In the genomic region with DNA sequence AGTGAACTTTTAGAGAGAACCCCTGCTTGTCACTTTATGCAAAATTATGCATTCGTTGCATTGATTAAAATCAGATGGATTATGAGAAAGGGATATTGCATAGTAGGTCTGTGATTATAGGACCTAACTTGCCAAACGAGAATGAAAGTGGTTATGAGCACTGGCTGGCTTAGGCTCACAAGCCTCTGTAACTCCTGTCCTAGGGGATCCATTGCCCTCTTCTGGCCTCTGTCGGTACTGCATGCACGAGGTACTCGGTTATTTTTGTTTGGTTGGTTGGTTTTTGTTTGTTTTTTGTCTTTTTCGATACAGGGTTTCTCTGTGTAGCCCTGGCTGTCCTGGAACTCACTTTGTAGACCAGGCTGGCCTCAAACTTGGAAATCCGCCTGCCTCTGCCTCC, we compare ENCODE assay signal across 9 mouse cellular contexts. TPM values are rescaled to one million over a fixed set of nuclear protein-coding genes. Genes with fewer than 3 reads are reported as not detected.
A peak's percentile ranks its signal among the peaks of the same experiment; 100 is the strongest.
DNase-seq lines count a peak whose midpoint lies in the region; ATAC-seq and TF ChIP-seq lines count a peak whose summit lies in the region.
"Had no signal": no experiment of that assay in that cellular context is flagged by ENCODE, and none has a peak within 500 bp of the region (broad histone marks: within the 10 kb centered on the region; RNA-seq: fewer than 3 reads in every experiment).

No protein-coding gene starts in this region.

- no peak overlapping the region for H3K4me3 ChIP-seq in E14TG2a.4 (replicated peaks; ENCODE audit: low read length)
- no peak overlapping the region for H3K4me3 ChIP-seq in layer of hippocampus, adult 2 months
- H3K4me3 ChIP-seq in lung, embryonic 14.5 days (ENCODE audit: low read depth, low read length) = no peak overlapping the region
- H3K4me3 ChIP-seq: limb, embryonic 12.5 days had no signal

- peaks cover 33% of the 10 kb centered on the region for H3K36me3 ChIP-seq in E14TG2a.4 (ENCODE audit: insufficient read depth, low read length)
- no peaks in the 10 kb centered on the region for H3K36me3 ChIP-seq in lung, embryonic 14.5 days (ENCODE audit: insufficient read depth)
- H3K36me3 ChIP-seq: limb, embryonic 12.5 days had no signal

- ATAC-seq in lung, embryonic 14.5 days (ENCODE audit: insufficient read depth) = 0 out of 2 replicates have a peak, but pooled peaks have one; percentile 60

- TF ChIP-seq CTCF in E14TG2a.4 (conservative IDR thresholded peaks at IDR 0.05; ENCODE audit: low read length) = peak; percentile 90
- peak; percentile 97 for TF ChIP-seq CTCF in layer of hippocampus, adult 2 months (conservative IDR thresholded peaks at IDR 0.05)
- peak; percentile 95 for TF ChIP-seq CTCF in lung, embryonic 14.5 days (IDR thresholded peaks at IDR 0.05; ENCODE audit: low read depth)

- H3K27ac ChIP-seq in layer of hippocampus, adult 2 months = no peak overlapping the region
- H3K27ac ChIP-seq in lung, embryonic 14.5 days (ENCODE audit: low read depth) = no peak overlapping the region
- H3K27ac ChIP-seq: limb, embryonic 12.5 days had no signal

- no peak overlapping the region for H3K9ac ChIP-seq in lung, embryonic 14.5 days
- H3K9ac ChIP-seq: limb, embryonic 12.5 days had no signal

- WGBS in lung, embryonic 14.5 days = 12% methylated on average over 7 of the region's 7 CpGs

- DNase-seq in adipocyte (ENCODE audit: low spot score) = peak; percentile 74
- peak; percentile 83 for DNase-seq in embryo, embryonic 10 days (ENCODE audit: low spot score)
- peak; percentile 49 to 75 for DNase-seq in gastrocnemius, postnatal 4 days (ENCODE audit: low spot score in 2 of 2)
- peak; percentile 76 to 88 for DNase-seq in layer of hippocampus, adult 2 months (ENCODE audit: low spot score in 2 of 2)
- DNase-seq in lung, embryonic 14.5 days = peak; percentile 89
- DNase-seq in right cerebral cortex, postnatal 14 days = peak; percentile 91
- DNase-seq in Muller cell, postnatal 12 days (ENCODE audit: inconsistent ontology term) = no peak

- no peaks in the 10 kb centered on the region for H3K27me3 ChIP-seq in E14TG2a.4 (ENCODE audit: insufficient read depth, low read length)
- H3K27me3 ChIP-seq in lung, embryonic 14.5 days (ENCODE audit: insufficient read depth, low read length) = no peaks in the 10 kb centered on the region
- H3K27me3 ChIP-seq: limb, embryonic 12.5 days had no signal

- H3K4me1 ChIP-seq in E14TG2a.4 (replicated peaks; ENCODE audit: low read depth, low read length) = peaks cover 53% of the 10 kb centered on the region
- no peaks in the 10 kb centered on the region for H3K4me1 ChIP-seq in lung, embryonic 14.5 days (ENCODE audit: insufficient read depth)

- H3K4me2 ChIP-seq in lung, embryonic 14.5 days = no peak overlapping the region
- H3K4me2 ChIP-seq: limb, embryonic 12.5 days had no signal

- H3K9me3 ChIP-seq in E14TG2a.4 (ENCODE audit: low read length) = no peaks in the 10 kb centered on the region
- H3K9me3 ChIP-seq in lung, embryonic 14.5 days (ENCODE audit: low read depth, low read length) = no peaks in the 10 kb centered on the region
- H3K9me3 ChIP-seq: limb, embryonic 12.5 days had no signal

RNA-seq across cellular contexts. Expression of a gene that starts 18.8 kb away (rescaled TPM):
- 10 to 100 TPM; 22.5 to 26.3 TPM for total RNA-seq in gastrocnemius, postnatal 4 days (2021)
- total RNA-seq in layer of hippocampus, adult 2 months (2021) = 1 to 10 TPM; 5.2 to 6.2 TPM
- polyA plus RNA-seq in lung, embryonic 14.5 days (2014; fragmentation: Nextera tagmentation; extraction: Ambion mirVana) = 131 and 139 TPM in 2 replicates

RNA-seq across cellular contexts. Expression of a gene that starts 39.5 kb away (rescaled TPM):
- 1 to 10 TPM; 1.4 to 3.1 TPM for total RNA-seq in gastrocnemius, postnatal 4 days (2021)
- total RNA-seq in layer of hippocampus, adult 2 months (2021) = 10 to 100 TPM; 14.0 to 15.6 TPM
- 3.1 and 5.1 TPM in 2 replicates for polyA plus RNA-seq in lung, embryonic 14.5 days (2014; fragmentation: Nextera tagmentation; extraction: Ambion mirVana)

RNA-seq across cellular contexts. Expression of a gene that starts 60.0 kb away (rescaled TPM):
- total RNA-seq in gastrocnemius, postnatal 4 days (2021) = not detected
- total RNA-seq in layer of hippocampus, adult 2 months (2021) = under 1 TPM in 1 of 2 experiments, not detected in 1; 0.69 TPM
- 2.6 and 5.0 TPM in 2 replicates for polyA plus RNA-seq in lung, embryonic 14.5 days (2014; fragmentation: Nextera tagmentation; extraction: Ambion mirVana)
